Mouse (Mus musculus): Measurements from ENCODE around the gene Sstr1.

Sstr1 gene

DNA sequence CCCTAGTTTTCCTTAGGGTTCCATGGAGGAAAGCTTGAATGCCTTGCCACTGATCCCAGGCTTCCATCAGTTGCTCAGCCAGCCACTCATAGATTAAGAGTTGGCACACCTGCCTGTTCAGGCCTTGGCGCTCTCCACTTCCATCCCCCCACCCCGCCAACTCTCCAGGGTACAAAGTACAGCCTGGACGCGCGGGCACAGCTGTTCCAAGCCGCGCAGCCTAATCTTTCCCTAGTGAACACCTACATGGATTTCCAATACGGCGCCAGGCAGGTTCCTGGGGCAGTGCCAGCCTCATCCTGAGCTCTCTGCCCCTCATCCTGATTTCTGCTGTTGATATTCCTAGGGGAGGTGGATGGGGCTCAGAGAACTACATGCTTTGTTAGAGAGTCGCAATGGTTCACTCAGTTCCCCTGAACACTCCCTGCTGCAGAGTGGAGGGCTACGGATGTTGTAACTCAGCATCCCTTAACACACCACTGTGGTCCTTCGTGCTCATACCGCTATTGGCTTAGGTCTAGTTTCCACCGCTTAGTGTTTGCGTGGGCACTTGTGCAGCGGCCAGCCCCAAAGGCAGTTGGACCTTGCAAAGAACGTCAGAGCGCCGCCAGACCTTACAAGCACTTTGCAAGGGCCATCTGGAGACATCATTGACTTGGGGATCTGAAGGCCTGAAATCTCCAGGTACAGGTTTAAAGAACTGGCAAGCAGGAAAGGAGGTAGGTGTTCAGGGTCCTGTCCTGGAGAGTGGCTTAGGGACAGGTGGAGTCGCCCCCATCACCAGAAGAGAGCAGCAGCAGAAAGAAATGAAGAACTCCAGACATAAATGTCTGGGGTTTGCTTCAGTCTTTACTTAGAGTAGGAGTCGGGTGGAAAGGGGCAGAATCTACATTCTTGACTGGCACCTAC, at the start of gene Sstr1:
Gene Sstr1, plus strand, starts transcription at position 610 of the 909 bp plus-strand sequence.
- no peak for DNase-seq

DNA sequence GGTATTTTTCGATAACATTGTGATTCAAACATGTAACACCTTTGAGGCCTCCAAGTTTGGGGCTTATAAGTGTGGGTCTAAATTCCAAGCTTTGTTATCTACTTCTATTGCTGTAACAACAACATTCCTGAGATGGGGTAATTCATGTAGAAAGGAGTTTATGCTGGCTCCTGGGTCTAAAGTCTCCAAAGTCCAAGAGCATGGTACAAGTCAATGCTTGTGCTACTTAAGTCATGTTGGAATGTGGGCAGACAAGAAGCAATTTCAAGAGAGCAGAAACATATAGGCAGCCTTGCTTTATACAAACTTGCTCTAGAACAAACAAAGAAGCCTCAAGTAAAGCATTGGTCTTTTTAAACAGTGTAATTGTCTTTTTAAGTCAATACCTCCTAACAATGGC, 12.8 kb upstream of the Sstr1 start:
- no peak for DNase-seq

DNA sequence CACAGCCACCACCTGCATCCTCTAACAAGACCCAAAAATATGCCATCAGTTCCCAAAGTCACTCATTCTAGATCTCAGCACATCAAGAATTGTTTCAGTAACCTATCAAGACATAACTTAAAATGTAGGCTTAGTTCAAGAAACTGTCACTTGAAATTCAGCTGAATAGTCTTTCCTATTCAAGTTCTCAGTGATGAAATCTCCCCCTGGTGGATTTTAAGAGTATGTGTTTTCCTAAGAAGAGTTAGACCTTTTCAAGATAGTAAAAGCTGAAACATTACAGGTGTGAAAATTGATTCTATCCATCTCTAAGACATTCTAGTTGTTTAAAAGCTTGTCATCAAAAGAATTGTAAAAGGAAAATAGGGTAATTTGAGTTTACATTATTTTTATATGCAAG, 10.4 kb upstream of the Sstr1 start:
- DNase-seq, result no peak

DNA sequence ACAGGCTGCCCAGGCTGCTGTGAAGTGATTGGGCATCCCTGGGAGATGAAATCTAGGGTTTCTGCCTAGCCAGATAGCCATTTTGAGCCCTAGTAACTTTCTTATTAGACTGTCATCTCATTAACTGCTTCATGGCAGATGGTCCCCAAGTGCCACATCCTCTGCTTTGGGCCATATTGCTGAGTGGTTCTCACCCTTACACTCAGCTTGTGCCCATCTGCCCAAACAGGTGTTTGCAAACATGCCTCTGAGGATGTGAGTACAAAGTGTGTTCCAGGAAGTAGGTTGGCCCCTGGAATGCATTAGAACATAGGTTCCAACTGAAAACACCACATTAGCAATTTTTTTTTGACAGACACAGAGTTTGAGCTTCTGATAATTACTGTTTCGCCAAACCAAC, 3.6 kb upstream of the Sstr1 start:
- DNase-seq, result no peak

DNA sequence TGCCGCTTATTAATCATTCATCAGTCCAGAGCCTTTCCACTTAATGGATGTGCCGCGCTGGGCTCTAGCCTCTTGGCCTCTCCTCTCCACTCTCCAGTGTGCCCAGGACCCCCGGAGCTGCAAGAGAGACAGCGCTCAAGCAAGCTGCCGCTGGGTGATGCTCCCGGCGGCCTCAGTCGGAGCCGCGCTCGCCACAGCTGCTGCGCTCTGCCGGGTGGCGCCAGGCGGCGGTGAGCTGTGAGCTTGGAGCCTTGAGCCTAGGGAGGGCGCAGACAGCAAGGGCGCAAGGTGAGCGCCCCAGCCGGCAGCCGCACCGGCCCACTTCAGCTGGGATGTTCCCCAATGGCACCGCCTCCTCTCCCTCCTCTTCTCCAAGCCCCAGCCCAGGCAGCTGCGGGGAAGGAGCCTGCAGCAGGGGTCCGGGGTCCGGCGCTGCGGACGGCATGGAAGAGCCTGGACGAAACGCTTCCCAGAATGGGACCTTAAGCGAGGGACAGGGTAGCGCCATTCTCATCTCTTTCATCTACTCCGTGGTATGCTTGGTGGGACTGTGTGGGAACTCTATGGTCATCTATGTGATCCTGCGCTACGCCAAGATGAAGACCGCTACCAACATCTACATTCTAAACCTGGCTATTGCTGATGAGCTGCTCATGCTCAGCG, 820 bp downstream of the Sstr1 start:
- DNase-seq, result no peak

DNA sequence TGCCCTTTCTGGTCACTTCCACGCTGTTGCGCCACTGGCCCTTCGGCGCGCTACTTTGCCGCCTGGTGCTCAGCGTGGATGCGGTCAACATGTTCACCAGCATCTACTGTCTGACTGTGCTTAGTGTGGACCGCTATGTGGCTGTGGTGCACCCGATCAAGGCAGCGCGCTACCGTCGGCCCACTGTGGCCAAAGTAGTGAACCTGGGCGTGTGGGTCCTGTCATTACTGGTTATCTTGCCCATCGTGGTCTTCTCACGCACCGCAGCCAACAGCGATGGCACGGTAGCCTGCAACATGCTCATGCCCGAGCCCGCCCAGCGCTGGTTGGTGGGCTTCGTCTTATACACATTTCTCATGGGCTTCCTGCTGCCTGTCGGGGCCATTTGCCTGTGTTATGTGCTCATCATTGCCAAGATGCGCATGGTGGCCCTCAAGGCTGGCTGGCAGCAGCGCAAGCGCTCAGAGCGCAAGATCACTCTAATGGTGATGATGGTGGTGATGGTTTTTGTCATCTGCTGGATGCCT, 1.4 kb downstream of the Sstr1 start:
- DNase-seq, result no peak

DNA sequence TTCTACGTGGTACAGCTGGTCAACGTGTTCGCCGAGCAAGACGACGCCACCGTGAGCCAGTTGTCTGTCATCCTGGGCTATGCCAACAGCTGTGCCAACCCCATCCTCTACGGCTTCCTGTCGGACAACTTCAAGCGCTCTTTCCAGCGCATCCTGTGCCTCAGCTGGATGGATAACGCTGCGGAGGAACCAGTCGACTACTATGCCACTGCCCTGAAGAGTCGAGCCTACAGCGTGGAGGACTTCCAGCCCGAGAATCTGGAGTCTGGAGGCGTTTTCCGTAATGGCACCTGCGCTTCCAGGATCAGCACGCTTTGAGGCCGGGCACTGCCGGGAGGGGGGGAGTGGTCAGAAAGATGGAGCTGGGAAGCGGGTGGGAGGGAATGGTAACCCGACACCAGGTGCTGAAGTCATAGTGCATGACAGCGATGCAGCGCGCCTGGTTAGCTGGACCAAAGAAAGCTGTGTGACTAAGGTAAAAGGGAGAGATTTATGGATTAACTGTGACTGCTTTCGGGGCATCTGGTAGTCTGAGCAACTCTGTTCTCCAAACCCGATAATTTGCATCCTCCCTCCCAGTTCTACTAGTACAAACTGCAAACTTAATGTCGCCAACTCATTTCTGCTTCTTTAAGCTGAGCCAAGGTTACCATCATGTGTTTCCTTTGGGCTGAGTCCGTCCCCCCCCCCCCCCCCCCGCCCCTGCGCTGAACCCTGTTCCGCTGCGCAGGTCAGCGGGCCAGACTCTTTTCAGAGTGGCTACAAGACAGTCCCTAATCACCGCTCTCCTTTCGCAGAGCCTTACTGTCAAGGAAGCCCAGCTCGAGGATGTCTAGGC, 2.1 kb downstream of the Sstr1 start:
- DNase-seq, result no peak

DNA sequence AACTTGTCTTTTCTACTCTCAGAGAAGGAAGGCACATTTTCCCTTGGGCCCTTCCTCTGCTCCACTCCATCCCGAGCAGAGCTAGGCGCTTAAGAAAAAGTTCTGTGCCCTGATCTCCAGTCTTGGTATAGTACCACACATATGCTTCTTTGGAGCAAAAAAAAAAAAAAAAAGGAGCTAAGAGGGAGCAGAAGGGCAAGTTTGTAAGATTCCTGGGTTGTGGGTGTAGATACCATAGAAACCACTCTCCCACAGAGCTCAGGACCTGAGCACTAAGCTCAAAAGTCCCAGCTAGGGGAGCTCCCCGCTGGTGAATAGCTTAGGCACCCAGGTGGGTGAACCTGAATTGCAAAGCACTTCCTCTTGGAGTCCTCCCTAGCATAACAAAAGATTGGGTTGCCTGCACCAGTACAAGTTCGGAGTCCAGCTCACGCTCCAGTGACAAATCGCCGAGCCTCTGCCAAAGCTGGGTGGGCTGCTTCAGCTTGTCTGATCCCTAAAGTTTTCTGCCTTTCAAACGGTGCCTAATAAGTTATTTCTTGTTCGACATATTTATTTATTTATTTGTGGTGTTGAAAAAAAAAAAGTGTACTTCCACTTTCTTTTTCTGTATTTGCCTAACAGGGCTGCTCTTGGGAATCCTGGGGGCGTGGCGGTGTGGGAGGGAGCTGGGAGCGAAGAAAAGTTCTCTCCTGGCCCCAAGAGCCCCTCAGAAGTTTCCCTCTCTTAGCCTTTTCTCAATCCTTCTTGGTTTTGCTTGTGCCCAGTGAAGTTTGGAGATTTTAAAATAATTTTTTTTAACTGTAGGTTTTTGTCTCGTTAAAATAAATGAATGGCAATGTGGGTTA, 2.9 kb downstream of the Sstr1 start:
- DNase-seq, result no peak

DNA sequence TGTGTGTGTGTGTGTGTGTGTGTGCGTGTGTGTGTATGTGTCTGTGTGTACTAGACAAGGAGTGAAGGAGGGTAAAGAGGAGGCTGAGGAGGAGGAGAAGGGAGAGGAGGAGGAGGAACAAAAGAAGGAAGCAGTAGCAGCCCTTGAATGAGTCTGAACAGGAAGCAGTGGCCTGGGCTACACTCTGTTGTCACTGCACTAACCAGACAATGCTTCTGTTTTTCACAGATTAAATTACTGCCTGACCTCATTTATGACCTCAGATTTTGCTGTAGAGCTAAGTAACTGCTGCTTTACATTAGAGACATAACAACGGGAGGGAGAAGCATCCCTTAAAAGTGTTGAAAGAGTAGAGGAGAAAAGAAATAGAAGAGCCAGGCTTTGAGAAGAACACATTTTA, 4.6 kb downstream of the Sstr1 start:
- DNase-seq, result no peak

DNA sequence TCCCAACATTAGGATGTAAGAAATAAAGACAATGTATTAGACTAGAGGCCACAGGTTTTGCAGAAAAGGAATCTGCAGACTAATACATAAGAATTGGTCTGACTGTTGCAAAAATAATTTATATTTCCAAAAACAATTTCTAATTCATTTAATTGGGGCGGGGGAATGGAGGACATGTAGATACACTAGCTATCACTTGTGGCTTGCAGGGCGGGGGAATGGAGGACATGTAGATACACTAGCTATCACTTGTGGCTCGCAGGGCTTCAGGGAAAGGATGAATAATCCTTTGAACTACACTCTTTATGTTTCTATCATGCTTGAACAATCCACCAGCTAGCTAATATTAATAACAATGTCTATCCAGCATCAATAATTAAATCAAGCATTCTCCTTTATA, 7.5 kb downstream of the Sstr1 start:
- no peak for DNase-seq

DNA sequence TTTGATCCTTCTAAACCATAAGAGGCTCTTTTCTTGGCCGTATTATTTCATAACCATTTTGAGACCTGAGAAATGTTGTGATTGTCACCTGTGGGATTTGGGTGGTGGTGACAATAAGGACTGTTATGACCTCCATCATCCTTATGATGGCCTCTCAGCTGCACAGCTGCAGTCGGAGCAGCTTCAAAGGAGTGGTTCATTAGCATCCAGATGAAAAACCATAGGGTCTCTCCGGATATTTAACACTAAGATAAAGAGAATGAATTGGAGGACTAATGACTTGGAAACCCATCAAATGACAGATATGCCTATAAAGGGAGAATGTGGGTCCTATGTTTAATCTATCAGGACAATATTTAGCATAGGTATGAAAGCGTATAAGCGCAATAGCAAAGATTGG, 14.1 kb downstream of the Sstr1 start:
- no peak for DNase-seq

DNA sequence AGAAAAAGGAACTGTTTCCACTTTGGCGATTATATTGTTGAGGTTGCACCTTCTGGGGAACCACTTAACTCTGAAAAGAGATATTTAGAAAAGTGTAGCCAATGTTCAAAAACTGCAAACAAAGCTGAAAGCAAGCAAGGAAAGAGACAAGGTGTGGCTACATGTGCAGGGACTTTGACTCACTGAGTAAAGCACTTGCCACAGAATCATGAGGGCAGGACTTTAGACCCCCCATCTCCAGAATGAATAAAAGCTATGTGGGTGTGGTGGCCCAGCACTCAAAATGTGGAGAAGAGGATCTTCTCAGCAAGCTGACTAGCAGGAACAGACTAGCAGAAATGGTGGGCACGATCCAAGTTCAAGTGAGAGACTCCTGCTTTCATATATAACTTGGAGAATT, 20.9 kb downstream of the Sstr1 start:
- DNase-seq, result no peak

DNA sequence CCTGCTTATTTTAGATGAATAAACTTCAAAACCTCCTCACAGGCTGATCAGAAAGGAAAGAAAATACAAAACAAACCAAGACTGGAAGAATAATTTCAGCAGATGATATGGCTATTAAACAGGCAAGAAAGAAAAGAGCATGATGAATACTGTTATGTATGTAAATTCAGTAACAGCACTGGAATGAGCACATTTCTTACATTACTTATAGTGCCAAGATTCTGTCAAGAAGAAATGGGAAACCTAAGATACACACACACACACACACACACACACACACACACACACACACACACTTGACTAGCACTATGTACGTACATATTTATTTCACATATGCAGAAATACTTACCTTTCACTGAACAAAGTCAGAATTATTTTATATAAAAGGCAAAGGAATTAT, 40.3 kb downstream of the Sstr1 start:
- no peak for DNase-seq
